Mouse (Mus musculus) heart, postnatal 10 days (tissue): ENCODE measurements at regions not wholly inside any gene's neighbourhood (a gene's known extent, or its start where the extent isn't known, plus 50 kb on each side); places are given as distances from the start of the nearest gene placed in this dataset.
A peak's percentile ranks its signal among the peaks of the same experiment; 100 is the strongest.

Experiments
- DNase-seq, 2 experiments: peaks; one replicate each; pipeline ENCODE4 v3.0.0; 2021
- intact Hi-C: fragments of 180-260 bp; cut with DNase I; formaldehyde crosslinking; loops from one replicate; pipeline ENCODE4 v1.15.1; 2025

DNA sequence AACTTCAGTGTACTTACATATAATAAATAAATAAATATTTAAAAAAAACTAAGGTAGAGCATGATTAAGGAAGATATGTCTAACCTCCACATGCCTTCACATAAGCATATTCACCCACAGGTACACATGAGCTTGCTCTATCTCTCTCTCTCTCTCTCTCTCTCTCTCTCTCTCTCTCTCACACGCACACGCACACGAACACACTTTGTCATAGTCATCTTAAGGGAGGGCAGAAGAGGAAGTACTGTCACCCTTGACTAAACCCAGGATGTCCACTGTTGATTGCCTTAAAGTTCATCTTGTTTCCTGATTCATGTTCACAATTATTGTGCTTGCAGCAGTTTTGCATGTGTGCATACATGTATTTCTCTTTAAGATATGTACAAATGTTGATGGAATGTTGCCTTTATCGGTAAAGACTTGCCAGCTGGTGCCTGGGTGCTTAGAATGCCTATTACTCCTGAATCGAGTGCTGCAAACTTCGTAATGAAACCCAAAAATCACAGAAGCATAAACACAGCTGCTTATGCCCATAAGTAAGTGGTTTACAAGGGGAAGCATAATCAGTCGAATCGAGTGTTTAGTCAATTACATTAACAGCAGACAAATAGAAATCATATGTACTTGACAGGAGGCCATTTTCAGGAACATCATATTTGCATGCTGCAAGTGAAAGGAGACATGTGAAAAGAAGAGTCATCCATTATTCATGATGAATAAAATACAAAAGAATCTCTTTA lies 84.3 kb downstream of the Tmem168 start:
- intact Hi-C loops: no loop called here
- DNase-seq: no peak

DNA sequence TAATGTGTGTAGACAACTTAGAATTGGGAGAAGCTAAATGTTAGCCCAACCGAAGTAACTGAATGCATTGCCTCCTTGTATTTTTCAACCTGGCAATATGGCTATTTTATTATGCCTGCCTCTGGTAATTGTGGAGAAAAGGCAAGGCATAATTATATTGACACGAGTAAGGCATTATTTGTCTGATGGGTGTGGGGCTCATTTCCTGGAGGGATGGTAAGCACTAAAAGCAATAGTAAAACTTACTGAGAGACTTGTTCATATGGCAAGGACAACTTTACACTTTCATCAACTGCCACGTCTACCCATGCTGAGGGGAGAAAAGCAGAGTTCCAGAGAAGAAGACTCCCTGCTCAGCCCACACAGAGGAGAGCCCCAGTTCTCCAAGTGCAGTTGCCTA lies 93.8 kb downstream of the Tmem168 start:
- intact Hi-C loops: no loop called here

DNA sequence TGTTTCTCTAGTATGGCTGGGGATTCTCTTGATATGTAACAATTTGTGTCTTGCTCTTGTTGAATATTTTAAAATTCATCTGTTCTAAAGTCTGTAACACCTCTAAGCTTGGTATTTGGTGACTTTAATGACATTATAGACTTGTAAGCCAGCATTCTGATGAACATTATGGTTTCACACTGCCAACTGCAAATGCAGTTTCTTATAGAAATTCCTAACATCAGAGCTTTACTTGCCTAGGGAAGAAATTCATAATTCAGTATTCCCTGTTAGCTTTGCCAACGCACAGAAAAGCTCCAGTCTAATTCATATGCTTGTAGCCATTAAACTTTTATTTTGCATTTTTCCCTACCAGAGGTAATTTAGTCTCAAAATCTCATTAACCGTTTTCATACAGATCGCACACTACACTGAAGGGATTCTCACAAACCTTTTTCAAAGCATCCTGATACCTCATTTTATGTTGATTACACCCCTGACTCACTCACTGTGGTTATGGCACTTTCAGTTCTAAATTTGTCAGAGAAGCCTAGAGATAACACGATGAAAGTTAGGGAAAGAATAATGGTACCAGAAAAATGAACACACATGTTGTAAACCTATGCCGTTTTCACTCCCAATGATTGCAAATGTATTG lies 131.3 kb downstream of the Tmem168 start:
- intact Hi-C loops: no loop called here
- DNase-seq: no peak

More for the DNA sequence above, 93.8 kb downstream of the Tmem168 start:
- no peak for DNase-seq

DNA sequence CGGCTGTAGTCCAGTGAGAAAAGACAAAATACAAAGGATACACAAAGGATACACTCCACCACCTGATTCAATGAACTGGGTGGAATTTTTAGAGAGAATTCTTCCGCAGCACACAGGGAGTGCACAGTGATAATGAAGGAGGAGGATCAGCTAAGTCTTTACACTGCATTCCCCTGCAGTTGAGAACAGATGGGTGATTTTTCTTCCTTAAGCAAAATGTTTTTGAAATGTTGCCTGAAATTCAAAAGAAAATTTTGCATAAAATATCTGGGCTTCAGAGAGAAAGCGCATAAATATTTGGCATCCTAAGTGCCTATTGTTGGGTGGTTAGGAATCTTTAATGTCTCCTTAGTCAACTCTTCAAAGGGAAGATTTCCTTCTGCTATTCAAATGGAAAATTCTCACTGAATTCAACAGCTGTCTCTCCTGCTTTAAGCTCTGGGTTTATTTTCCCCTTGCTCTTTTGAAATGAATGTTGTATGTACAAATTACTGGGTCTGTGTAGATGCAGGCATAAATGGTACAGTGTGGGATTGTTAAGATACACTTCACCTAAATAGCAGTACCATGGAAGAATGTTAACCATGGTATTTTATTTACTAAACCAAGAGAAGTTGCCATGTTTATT lies 158.6 kb downstream of the Tmem168 start:
- no peak for DNase-seq
- intact Hi-C loops: loop anchor here (1.0 kb wide), 1 partner anchor 13 kb away; no protein-coding TSS in a partner anchor

DNA sequence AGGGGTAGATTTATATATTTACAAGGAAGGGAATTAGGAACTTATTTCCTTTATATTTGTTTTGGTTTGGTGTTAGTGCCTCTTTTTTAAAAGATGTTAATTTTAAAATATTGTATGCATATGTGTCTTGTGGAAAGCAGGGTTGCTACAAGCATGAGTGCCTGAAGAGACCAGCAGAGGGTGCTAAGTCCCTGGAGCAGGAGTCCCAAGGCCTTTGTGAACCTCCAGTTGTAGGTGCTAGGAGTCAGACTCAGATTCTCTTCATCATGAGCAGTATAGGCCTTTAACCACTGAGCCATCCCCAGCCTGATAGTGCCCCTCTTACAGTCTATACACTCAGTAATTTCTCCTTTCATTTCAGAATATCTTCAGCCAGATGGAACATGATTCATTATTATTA lies 189.0 kb upstream of the Vwde start:
- intact Hi-C loops: loop anchor here (5.0 kb wide), 2 partner anchors 794 to 1089 kb away; no protein-coding TSS in a partner anchor
- DNase-seq: peak; percentile 1 to 32

DNA sequence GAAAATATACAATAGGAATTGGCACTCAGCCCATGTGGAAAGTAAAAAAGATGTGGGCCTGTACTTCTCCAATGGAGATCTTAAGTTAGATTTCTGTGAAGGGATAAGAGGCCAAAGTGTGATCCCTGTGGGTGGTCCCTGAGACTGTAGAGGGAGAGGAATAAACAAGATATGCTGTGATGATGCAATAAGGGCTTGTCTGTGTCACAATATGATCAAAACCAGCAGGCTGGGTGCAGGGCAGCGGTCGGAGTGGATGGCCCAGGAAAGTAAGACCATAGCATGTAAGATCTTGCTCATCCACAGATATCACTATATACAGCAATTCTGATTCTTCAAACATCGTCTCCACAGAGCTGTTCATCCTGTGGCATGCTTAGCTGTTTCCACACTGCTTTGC lies 188.3 kb upstream of the Vwde start:
- intact Hi-C loops: loop anchor here (5.0 kb wide), 2 partner anchors 794 to 1089 kb away; no protein-coding TSS in a partner anchor
- DNase-seq: no peak

DNA sequence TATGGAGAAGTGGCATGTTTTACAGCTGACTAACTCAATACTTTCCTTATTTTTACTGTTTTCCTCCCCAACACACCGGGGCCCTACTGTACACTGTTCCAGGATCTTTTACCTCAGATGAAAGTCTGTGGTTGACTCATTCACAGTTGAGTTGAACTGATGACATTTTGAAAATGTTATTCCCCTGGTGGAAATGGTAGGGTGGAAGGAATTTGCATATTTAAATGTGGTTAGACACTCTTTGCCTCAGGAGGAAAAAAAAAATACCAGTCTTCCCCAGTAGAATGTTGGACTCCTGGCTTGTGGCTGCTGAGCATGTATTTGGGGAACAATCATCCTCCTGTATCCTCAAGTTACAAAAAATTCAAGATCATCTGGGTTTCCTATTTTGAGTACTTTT lies 159.7 kb upstream of the Vwde start:
- intact Hi-C loops: no loop called here
- no peak for DNase-seq

DNA sequence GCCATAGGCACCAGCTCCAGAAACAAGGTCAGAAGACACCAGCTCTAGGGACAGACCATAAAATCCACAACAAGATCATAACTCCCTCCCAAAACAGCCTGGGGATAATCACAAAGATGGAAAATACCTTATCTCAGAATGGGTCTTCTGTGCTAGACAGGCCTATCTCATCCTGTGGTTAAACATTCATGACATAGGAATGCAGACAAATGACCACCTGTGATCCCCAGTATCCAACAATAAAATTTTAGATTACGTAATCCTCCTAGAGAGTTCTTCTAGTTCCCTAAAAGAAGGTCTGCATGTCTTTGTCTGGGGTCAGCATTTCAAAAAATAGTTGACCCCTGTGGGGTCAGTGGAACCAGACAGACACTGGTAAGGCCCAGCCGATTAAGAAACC lies 158.4 kb upstream of the Vwde start:
- intact Hi-C loops: no loop called here
- DNase-seq: no peak

DNA sequence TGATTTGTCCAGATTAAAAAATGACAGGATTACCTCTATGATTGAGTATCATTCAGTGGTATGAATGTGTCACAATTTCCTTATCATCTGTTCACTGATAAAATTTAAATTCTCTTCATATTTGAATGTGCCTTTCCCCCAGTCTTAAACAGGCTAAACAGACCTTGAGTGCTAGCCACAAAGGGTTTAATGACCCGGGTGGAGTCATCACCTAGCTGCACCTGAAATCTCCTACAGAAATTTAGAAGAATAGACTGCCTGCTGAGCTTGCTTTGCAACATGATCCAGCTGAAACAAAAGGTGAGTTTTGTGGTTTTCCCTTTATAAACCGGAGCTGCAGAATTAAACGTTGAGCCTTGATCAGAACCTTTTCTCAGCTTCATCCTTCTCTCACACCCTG lies 156.1 kb upstream of the Vwde start:
- intact Hi-C loops: no loop called here
- no peak for DNase-seq

DNA sequence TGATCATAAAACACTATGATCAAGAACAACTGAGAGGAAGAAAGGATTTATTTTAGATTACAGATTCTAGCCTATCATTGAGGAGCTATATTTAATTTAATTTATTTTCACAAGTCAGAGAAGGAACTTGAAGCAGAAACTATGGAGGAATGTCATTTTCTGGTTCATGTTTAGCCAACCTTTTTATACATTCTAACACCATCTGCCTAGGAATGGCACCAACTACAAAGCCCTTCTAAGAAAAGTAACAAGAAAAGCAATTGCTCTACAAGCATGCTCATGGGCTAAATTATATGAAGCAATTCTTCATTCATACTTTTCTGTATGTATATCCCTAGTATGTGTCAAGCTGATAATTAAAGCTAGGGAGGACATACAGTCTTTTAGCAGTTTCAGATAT lies 155.0 kb upstream of the Vwde start:
- intact Hi-C loops: no loop called here
- DNase-seq: no peak

DNA sequence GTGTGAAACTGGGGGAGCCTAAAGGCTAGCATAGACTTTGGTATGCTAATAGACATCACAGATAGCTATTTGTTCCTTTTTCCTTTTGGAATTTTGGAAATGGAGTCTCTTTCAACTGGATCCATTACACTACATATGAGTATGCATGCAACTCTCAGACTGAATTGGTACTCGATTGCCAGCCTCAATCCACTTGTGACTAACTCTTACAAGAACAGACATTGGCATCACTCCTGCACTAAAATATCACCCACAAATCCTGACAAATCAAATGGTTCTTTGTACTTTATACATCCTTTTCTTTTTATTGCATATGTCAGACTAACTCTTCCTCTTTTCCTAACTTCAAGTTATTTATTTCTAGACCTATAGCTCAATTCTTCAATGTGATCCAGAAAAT lies 149.1 kb upstream of the Vwde start:
- DNase-seq: no peak
- intact Hi-C loops: no loop called here

DNA sequence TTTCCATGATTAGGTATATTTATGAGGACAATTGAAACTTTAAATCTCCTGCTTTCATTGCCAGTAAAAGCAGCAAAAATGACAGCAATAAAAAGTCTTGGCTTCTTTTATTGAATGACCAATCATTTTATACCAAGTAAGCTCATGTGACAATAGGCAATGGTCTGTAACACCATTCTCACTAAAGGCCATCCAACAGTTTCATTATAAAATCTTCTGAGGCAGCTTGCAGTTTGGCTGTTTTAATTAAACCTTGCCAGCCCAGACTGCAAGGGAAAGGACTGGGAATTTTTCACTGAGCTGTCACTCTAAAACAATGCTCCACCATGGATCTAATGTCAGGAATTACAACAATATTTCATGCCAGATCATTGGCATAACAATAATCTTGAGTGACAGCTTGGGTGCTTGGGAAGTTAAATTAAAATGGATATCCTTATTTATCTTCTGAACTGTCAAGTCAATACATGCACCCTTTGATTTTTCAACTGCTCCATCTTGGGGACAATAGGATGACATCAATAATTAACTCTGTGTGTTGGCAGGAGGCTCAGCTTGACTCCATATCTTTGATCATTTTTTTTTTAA lies 145.0 kb upstream of the Vwde start:
- no peak for DNase-seq
- intact Hi-C loops: no loop called here
